Mouse (Mus musculus) myocyte (in vitro differentiated cells): Measurements from ENCODE around the gene Ndufa4l2.

ENCODE experiments used
- E2F4 ChIP-seq: IDR thresholded peaks from one replicate; pipeline ENCODE4 v1.6.1; 2011; ENCODE audit warnings: mild to moderate bottlenecking, control low read depth, moderate library complexity; ENCODE audit not compliant: insufficient read depth
- POLR2AphosphoS2 ChIP-seq: IDR thresholded peaks from one replicate; pipeline ENCODE4 v1.6.1; 2011; ENCODE audit warnings: low read depth, control low read depth; ENCODE audit not compliant: insufficient read length
- USF1 ChIP-seq: IDR thresholded peaks from one replicate; pipeline ENCODE4 v1.6.1; 2011; ENCODE audit warnings: low read depth, mild to moderate bottlenecking, control low read depth, moderate library complexity

GRCm38 (mm10) chr10:127546505-127546904 lies 31.7 kb downstream of the Ndufa4l2 start:
- TF ChIP-seq USF1, result no peak
- no peak for TF ChIP-seq POLR2AphosphoS2
- TF ChIP-seq E2F4, result no peak
